Mouse (Mus musculus) layer of hippocampus, adult 2 months (tissue): Measurements from ENCODE around the gene Magi1. TPM values are rescaled to one million over a fixed set of nuclear protein-coding genes. Genes with fewer than 3 reads are reported as not detected.

Experiments used
- DNase-seq, 2 experiments: peaks; one replicate each; pipeline ENCODE4 v3.0.0; 2022; ENCODE audit warnings: low spot score in 2 of 2
- H3K27ac ChIP-seq: fragments of 200-600 bp; 2 replicates; pipeline ENCODE4 v1.8.1; 2022
- H3K4me3 ChIP-seq: fragments of 200-600 bp; 2 replicates; pipeline ENCODE4 v1.8.1; 2022; ENCODE audit warnings: mild to moderate bottlenecking
- CTCF ChIP-seq: fragments of 200-600 bp; conservative IDR thresholded peaks from 2 replicates; pipeline ENCODE4 v1.8.1; 2022; ENCODE audit warnings: antibody characterized with exemption, mild to moderate bottlenecking, moderate library complexity
- total RNA-seq, 2 experiments: library from RNA; stranded (reverse); gene quantifications; 2 replicates each; pipeline ENCODE4 v1.2.3; 2021

Magi1 gene
- total RNA-seq, 2 experiments from 2014 or later, result 46.5 to 48.8 TPM

DNA sequence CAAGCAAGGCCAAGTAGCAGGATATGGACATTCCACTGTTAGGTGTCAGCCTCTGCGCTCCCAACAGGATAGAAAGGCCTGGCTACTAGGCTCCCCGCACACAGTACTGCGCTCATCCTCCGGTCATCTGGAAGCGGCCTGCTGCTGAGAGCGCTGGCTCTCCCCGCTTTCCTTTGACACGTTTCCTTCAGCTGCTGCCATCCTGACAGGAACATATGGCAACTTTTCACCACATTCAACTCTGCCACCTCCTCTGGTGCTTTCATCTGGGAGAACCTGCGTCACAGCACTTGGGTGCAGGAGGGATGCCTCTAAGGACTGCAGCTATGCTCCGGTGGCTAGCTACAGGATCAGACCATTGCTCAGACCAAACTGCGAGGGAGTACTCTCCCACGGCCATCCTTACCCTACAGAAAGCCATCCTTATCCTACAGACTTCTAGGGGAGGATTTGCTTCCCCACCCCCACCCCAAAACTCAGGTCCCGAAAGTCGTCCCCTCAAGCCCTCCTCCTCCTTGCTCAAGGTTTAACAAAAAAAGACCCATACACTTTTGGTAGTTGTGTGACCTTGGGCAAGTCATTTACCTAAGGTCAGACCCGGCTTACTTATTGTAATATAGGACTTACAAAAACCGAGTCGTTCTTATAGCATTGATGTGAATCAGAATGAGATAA lies 2.0 kb downstream of the Magi1 start:
- no peak for TF ChIP-seq CTCF

DNA sequence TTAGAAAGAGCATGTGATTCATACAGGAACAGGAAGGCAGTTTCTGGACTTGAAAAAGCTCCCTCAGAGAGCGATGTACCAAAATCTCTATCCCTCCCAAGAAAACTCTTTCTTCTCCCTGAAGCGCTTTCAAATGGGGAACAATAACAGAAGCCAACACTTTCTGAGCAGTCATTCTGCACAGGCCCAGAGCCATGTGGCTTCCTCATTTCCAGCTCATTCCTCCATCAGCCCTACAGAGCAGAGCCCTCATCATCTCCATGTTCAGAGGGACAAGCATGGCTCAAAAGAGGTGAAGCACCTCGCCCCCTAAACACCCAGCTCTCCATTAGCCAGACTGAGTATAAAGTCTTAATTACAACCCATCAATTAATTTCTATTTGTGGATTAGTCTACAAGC lies 9.8 kb downstream of the Magi1 start:
- no peak for DNase-seq
- Histone ChIP-seq H3K27ac (no peak overlapping the region), H3K4me3 (no peak overlapping the region)
- no peak for TF ChIP-seq CTCF

More for the DNA sequence above, 2.0 kb downstream of the Magi1 start:
- Histone ChIP-seq H3K4me3 (peak overlapping the region; percentile 91), H3K27ac (no peak overlapping the region; the same call in 1 of the 2 replicates)
- no peak for DNase-seq

- DNase-seq, result no peak
- Histone ChIP-seq H3K27ac (no peak overlapping the region), H3K4me3 (no peak overlapping the region)
- no peak for TF ChIP-seq CTCF
These were observed 13.7 kb downstream of the Magi1 start for GRCm38 (mm10) chr6:94270001-94270400.

- no peak overlapping the region for H3K27ac ChIP-seq
- no peak overlapping the region for H3K4me3 ChIP-seq
- TF ChIP-seq CTCF, result no peak
- DNase-seq, result no peak
These were observed 14.5 kb downstream of the Magi1 start for GRCm38 (mm10) chr6:94269174-94269573.

GRCm38 (mm10) chr6:94265244-94265935 lies 18.3 kb downstream of the Magi1 start:
- no peak overlapping the region for H3K27ac ChIP-seq

DNA sequence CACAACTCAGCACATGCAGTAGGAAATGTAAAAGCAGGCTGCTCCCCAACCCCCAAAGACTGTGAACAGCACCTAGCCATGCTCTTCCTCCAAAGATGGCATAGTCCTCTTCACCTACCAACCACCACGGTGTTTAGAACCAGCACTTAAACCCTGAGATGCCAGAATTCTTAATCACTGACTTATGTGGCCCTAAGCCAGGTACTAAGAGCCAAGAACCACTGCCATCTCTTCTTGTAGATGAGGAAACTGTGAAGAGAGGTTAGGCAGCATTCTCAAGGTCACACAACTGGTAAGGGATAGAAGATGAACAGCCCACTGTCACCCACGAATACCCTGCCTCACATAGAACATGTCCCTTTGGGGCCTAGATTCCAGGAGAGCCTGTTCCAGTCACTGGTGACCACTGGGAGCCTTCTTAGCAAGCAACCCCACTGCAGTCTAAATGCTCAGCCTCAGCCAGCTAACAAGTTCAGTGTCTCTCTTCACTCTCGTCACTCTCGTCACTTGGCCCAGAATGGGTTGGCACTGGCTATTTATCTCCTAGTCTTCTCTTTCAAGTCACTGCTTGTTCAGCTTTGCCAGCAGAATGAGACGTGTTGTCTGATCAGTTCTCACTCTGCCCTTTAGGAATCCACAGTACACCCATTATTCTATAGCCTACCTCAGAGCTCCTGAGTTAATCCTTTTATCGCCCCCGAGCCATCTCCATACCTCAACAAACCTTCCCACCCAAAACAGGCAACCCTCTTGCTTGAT lies 19.4 kb downstream of the Magi1 start:
- no peak for DNase-seq
- Histone ChIP-seq H3K27ac (no peak overlapping the region), H3K4me3 (no peak overlapping the region)
- no peak for TF ChIP-seq CTCF

More at GRCm38 (mm10) chr6:94265244-94265935, 18.3 kb downstream of the Magi1 start:
- H3K4me3 ChIP-seq, result no peak overlapping the region
- TF ChIP-seq CTCF, result no peak
- DNase-seq, result no peak

DNA sequence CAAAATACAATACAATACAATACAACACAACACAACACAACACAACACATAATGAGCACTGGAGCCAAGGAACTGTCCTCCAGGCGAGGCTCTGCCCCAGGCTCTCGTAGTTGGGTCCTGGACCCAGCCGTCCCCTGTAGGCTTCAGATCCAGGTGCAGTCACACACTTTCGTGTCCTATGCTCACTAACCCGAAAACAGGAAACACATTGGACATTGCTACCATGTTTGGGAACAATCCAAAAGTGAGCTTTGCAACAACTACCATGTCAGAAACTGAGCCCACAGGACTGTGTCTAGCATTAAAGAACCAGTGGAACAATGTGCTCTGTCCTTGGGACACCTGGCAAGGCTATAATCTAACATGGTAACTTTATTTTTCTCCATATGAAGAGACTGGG lies 22.9 kb downstream of the Magi1 start:
- DNase-seq, result no peak
- Histone ChIP-seq H3K27ac (no peak overlapping the region), H3K4me3 (no peak overlapping the region)
- no peak for TF ChIP-seq CTCF

GRCm38 (mm10) chr6:94259981-94260380 lies 23.7 kb downstream of the Magi1 start:
- no peak for DNase-seq
- no peak for TF ChIP-seq CTCF
- Histone ChIP-seq H3K4me3 (no peak overlapping the region), H3K27ac (no peak overlapping the region)

- Histone ChIP-seq H3K27ac (no peak overlapping the region), H3K4me3 (no peak overlapping the region)
- TF ChIP-seq CTCF, result no peak
- DNase-seq, result no peak
These were observed 25.9 kb downstream of the Magi1 start for GRCm38 (mm10) chr6:94257831-94258173.

DNA sequence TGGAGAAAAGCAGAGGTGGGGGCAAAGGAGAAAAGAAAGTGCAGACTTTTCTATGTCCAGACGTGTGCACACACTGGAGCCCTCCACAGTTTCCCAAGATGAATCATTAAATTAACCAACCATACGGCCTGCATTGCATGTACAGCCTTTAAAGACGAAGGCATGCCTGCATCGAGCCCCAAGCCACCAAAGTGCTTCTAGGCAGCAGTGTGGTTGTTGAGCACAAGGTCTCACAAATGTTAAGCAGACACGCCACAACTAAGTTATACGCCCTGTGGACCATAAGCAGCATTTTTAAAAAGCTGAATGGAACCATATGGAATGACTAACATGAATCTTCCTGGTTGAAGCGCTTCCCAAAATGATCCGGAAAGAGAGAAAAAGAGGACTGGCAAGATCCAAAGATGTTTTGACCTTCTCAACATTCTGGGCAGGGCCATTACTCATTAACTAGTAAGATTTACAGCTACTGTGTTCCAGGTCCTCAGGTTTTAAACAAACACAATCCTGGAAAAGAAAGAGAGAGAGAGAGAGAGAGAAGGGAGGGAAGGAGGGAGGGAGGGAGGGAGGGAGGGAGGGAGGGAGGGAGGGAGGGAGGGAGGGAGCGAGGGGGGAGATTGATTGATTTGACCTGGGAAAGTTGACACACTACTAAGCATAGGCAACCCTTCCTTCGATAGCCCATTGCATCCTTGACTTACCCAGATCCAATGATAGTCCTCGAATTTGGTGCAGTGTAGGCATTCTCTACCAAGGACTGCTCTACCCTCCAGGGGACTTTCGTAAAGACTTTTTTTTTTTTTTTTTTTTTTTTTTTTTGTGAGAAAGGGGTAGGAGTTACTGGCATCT lies 26.5 kb downstream of the Magi1 start:
- no peak for DNase-seq
- Histone ChIP-seq H3K4me3 (no peak overlapping the region), H3K27ac (no peak overlapping the region)
- no peak for TF ChIP-seq CTCF

- Histone ChIP-seq H3K27ac (no peak overlapping the region), H3K4me3 (no peak overlapping the region)
These were observed 29.8 kb downstream of the Magi1 start for GRCm38 (mm10) chr6:94253943-94254342.

DNA sequence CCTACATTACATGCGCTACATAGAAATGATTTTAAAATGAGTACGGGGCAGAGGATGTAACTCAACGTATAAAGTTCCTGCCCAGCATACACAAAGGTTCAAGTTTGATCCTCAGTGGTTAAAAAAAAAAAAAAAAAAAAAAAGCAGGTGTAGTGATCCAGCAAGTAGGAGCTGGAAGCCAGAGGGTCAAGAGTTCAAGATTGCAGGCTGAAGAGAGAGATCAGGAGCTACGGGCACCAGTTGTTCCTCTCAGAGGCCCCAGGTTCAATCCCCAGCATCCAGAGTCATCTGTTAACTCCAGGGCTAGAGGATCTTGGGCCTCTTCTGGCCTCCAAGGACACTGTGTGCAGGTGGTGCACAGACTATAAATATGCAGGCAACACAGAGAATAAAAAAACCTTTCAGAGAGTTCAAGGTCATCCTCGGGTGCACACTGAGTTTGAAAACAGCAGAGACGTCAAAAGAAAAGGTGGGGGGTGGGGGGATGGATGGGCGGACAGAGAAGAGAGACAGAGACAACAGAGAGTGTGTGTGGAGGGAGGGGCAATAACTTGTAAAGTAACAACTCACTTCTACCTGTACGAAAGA lies 32.3 kb downstream of the Magi1 start:
- no peak overlapping the region for H3K27ac ChIP-seq
- DNase-seq, result no peak
- no peak overlapping the region for H3K4me3 ChIP-seq
- no peak for TF ChIP-seq CTCF

More at GRCm38 (mm10) chr6:94253943-94254342, 29.8 kb downstream of the Magi1 start:
- TF ChIP-seq CTCF, result no peak
- DNase-seq, result no peak
